Mouse (Mus musculus): Measurements from ENCODE around the gene Micu2.

Micu2 gene

GRCm38 (mm10) chr14:57890011-57890842, 108.8 kb downstream of the Micu2 start, which contains the start of gene Zdhhc20:
TSS of gene Zdhhc20 (minus strand) at chr14:57890276.
- peak; percentile 94 for DNase-seq

- DNase-seq, result peak in 1 of 2 experiments; percentile 60
Observed at GRCm38 (mm10) chr14:57889541-57890010, 109.5 kb downstream of the Micu2 start.

- DNase-seq, result no peak
Observed at GRCm38 (mm10) chr14:57887171-57887570, 111.9 kb downstream of the Micu2 start.

- no peak for DNase-seq
Observed at GRCm38 (mm10) chr14:57886032-57886431, 113.0 kb downstream of the Micu2 start.

GRCm38 (mm10) chr14:57883341-57883740, 115.7 kb downstream of the Micu2 start:
- DNase-seq, result no peak

GRCm38 (mm10) chr14:57882720-57883119, 116.3 kb downstream of the Micu2 start:
- no peak for DNase-seq

- no peak for DNase-seq
Observed at GRCm38 (mm10) chr14:57881793-57882192, 117.3 kb downstream of the Micu2 start.

- DNase-seq, result no peak
Observed at GRCm38 (mm10) chr14:57881074-57881473, 118.0 kb downstream of the Micu2 start.

GRCm38 (mm10) chr14:57877921-57878320, 121.1 kb downstream of the Micu2 start:
- no peak for DNase-seq

- no peak for DNase-seq
Observed at GRCm38 (mm10) chr14:57866676-57867276, 132.3 kb downstream of the Micu2 start.
